Mouse (Mus musculus) E14TG2a.4 (cell line): ENCODE data around the gene Ankzf1.

ENCODE experiments used
- CTCF ChIP-seq: conservative IDR thresholded peaks from 2 replicates; pipeline ENCODE4 v1.5.1; 2014; ENCODE audit warnings: low read length
- POU5F1 ChIP-seq: IDR thresholded peaks from 2 replicates; pipeline ENCODE4 v1.6.1; 2014; ENCODE audit warnings: low read length, borderline replicate concordance

DNA sequence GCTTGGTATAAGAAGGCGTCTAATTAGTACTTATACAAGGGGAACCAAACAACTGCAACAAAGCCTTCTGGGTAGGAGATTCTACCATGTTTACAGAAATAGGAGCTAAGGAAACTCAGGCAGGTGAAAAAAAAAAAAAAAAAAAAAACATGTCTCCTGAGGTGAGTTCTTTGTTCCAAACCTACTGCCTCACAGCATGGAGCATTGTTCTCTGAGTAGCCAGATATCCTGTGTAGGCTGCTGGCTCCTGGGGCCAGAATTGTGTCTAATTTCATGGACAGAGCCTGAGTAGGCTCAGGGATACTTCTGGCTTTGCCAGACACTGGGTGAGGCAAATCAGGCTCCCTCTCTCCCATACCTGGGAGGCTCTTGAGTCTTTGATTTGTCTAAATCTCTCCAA lies 35.7 kb downstream of the Ankzf1 start:
- TF ChIP-seq CTCF = no peak
- no peak for TF ChIP-seq POU5F1
